Mouse (Mus musculus): ENCODE measurements around the gene Dmxl2.

Gene Dmxl2

DNA sequence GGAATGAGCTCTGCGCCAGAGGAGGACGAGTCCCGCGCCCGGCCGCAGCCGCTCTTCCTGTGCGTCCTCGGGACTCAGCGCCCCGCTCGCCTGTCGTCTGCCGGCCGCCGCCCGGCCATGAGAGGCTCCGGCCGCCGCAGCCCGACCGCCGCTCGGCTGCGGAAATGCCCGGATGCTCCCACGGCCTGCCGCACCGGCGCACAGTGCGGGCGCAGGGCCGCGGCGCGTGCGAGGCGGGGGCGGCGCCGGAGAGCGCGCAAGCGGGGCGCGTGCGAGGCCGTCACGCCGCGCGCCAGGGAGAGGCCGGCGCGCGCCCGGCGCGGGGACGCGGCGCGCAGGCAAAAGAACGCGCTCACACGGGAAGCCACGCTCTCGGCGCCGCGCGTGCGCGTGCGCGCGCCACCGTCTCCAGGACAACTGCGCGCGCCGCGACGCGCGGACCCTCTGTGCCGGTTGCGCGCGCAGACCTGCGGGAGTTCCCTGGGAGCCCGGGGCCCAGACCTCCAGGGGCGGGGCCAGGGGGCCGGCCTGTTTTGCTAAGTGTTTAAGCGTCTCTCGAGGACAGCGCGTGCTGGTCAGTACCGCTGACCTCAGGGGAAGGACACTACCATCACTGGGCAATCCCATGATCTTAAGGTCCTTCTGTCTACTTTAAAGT, at the start of gene Dmxl2:
Gene Dmxl2 (minus strand): TSS at position 174 of the 658 bp plus-strand sequence.
- DNase-seq (ENCODE audit: low spot score in 2 of 2), result peak; percentile 87 to 89

GRCm38 (mm10) chr9:54549433-54549832, 48.0 kb upstream of the Dmxl2 start:
- no peak for DNase-seq (ENCODE audit: low spot score in 2 of 2)

GRCm38 (mm10) chr9:54547536-54547935, 46.1 kb upstream of the Dmxl2 start:
- no peak for DNase-seq (ENCODE audit: low spot score in 2 of 2)

- DNase-seq (ENCODE audit: low spot score in 2 of 2), result no peak
Observed at GRCm38 (mm10) chr9:54544954-54545315, 43.5 kb upstream of the Dmxl2 start.

- no peak for DNase-seq (ENCODE audit: low spot score in 2 of 2)
Observed at GRCm38 (mm10) chr9:54544212-54544953, 43.0 kb upstream of the Dmxl2 start.

GRCm38 (mm10) chr9:54540801-54541200, 39.4 kb upstream of the Dmxl2 start:
- DNase-seq (ENCODE audit: low spot score in 2 of 2), result no peak

DNA sequence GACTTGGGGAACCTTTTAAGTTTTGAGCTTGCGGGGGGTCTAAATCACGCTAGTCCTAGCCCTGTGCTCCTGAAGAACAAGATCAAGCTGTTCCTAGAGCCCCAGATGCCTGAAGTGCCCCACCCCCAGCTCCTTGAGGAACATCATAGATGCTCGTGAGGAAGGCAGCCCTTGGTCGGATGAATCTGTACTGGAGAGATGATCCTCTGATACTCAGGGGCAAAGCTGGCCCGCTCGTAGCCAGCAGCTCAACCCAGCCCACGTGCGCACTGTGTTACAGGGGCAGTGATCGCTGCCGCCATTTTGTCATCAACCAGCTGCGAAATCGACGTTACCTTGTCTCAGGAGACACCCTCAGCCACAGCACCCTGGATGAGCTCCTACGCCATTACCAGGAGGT, 37.3 kb upstream of the Dmxl2 start, which contains the start of gene Sh2d7:
Gene Sh2d7 (plus strand): TSS at position 301 of the 400 bp plus-strand sequence.
- DNase-seq (ENCODE audit: low spot score in 2 of 2), result peak in 1 of 2 experiments; percentile 48

GRCm38 (mm10) chr9:54538244-54538643, 36.8 kb upstream of the Dmxl2 start:
- DNase-seq (ENCODE audit: low spot score in 2 of 2), result peak in 1 of 2 experiments; percentile 13

DNA sequence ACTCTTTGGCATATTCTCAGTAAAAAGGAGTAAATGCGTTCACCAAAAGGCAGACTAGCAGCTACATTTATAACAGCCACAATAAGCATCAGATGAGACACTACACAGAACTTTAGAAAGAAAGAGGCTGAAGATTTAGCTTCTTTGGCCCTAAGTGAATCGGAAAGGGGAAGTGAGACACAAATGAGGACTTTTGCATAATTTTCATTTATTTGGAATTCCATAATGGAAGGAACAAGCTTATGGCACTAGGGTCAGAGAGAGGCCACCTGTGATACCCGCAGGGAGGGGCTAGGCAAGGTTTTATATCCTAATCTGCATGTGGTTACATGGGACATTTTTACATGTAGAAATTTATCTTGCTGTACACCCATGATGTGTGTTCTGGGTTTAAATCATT, 36.1 kb upstream of the Dmxl2 start:
- DNase-seq (ENCODE audit: low spot score in 2 of 2), result no peak

GRCm38 (mm10) chr9:54537030-54537429, 35.6 kb upstream of the Dmxl2 start:
- DNase-seq (ENCODE audit: low spot score in 2 of 2), result peak in 1 of 2 experiments; percentile 19

DNA sequence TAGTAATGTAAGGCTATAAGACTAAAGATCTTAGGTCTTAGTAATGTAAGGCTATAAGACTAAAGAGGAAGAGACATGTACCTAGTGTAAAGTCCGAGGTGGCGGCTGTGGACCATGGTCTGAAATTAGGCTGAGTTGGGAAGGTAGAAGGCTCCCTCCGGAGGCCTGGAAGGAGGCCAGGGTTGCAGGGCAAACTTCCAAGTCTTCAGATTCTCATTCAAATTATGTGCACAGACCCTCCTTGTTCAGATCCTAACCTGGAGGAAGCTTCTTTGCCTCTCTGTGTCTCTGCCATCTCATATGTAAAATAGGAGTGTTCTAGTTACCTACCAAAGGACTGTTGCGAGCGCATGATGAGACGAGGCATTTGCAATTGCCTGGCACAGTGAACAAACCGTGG, 34.8 kb upstream of the Dmxl2 start:
- peak in 1 of 2 experiments; percentile 56 for DNase-seq (ENCODE audit: low spot score in 2 of 2)

DNA sequence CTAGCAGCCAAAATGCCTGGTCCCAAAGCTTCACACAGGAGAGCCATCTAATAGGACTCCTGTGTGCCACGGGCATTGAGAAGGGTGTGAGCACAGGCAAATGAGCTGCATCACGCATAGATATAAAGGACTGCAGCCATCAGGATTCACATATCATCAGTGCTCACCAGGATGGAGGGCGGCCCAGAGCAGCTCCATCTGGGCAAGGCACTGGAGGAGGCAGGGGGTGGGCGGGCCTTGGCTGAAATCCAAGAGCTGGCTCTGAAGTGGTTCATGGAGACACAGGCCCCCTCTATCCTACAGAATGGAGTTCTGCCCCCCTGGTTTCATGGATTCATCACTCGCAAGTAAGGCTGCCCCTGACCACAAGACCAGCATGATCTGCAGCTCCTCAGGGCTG, 32.5 kb upstream of the Dmxl2 start:
- peak in 1 of 2 experiments; percentile 69 for DNase-seq (ENCODE audit: low spot score in 2 of 2)

DNA sequence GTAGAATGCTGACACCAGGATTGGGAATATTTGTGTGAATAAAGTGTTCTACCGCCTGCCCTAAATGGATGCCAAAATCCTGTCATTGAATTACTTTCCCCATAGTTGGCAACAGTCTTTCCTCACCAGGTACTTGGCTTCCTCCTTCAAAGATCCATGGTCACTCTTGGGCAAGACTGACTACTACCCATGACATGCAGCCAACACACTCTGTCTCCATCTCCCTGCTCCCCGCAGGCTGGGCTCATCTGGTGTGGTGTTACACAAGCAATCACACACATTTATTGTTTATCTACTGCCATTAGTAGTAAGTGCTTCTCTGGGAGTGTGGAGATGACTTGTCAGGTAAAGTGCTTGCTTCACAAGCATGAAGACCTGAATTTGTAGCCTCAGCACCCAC, 31.5 kb upstream of the Dmxl2 start:
- no peak for DNase-seq (ENCODE audit: low spot score in 2 of 2)

GRCm38 (mm10) chr9:54531421-54531820, 30.0 kb upstream of the Dmxl2 start:
- DNase-seq (ENCODE audit: low spot score in 2 of 2), result no peak

GRCm38 (mm10) chr9:54530836-54531235, 29.4 kb upstream of the Dmxl2 start:
- DNase-seq (ENCODE audit: low spot score in 2 of 2), result no peak

DNA sequence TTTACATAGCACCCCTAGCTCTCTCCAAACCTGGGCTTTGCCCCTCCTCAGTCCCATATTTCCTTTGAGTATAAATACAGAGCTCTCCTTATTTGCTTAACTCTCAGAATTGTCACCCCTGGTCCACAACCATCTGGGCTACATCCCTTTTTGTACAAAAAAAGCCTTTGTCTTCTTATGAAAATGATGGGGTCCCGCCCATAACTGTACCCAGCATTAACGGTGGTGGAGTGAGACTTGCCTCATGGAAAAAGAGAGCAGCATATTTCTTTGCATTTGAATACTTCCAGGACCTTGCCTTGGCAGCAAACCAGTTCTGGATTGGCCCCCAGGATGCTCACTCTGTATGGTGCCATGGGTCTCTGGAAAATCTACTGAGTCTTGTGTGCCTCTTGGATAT, 28.5 kb upstream of the Dmxl2 start:
- no peak for DNase-seq (ENCODE audit: low spot score in 2 of 2)

DNA sequence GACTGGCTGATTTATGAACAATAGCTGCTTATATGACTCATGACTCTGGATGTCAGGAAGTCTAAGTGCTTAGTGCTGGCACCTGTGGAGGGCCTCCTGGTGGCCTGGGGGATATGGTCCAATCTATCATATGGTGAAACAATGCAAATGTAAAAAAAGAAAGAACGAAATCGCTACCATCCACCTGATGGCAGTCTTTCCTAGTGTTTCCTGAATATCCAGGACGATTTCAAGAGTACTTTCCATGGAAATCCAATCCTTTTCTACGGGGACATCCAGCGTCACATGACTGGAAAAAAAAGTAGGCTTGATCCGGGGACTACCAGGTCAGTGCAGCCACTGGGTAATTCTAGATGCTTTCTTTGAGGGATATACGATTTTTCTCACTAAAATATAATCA, 26.3 kb upstream of the Dmxl2 start:
- no peak for DNase-seq (ENCODE audit: low spot score in 2 of 2)

DNA sequence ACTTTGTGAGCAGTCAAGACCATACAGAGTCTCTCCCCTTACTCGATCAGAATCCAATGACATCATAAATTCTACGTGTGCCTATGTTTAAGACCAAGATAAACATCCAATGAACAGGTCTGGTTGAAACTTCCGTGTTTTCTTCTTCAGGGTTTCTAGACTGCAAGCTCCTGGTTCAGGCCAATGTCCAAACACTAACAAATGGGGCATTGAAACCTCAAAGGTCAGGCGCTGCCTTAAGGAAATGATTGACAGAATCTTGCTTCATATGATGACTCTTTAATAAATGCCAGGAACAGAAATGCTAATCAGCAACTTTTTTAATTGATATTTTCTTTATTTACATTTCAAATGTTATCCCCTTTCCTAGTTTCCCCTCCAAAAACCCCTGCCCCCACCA, 18.9 kb upstream of the Dmxl2 start:
- no peak for DNase-seq (ENCODE audit: low spot score in 2 of 2)

DNA sequence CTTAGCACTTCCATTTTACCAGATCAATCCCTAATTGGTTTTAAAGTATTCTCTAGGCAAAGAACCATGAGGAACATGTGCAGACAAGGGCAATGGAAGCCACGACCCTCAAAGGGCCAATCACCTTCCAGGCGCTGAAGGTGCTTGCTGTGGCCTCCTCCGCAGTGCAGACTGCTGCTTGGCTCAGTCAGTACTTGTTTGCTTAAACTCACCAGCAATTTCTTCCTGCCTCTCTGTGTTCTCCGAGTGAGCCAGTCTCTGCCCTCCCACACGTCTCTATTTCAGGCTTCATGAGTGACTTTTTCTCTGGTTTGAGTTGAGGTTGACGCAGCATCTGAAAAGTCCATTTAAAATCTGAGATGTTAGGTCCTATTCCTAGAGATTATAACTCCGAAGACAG, 17.5 kb upstream of the Dmxl2 start:
- DNase-seq (ENCODE audit: low spot score in 2 of 2), result no peak

DNA sequence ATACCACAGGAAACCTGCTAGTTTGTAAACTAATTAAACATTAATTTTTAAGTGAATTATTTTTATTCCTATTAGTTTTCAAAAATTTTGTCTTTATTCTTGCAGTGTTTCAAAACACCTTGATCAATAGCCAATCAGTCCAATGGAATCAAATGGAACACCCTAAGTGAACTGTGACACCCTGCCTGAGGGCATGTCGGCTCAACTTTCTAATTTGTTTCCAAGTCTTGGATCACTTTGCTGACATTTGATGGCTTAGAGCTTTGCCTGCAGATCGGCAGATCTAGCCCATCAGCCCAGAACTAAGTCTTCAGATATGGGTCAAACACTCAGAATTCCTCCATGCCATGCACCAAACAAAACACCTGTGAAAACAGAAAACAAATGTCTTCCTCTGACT, 14.6 kb upstream of the Dmxl2 start:
- DNase-seq (ENCODE audit: low spot score in 2 of 2), result no peak

- DNase-seq (ENCODE audit: low spot score in 2 of 2), result no peak
Observed at GRCm38 (mm10) chr9:54502873-54503272, 1.4 kb upstream of the Dmxl2 start.

DNA sequence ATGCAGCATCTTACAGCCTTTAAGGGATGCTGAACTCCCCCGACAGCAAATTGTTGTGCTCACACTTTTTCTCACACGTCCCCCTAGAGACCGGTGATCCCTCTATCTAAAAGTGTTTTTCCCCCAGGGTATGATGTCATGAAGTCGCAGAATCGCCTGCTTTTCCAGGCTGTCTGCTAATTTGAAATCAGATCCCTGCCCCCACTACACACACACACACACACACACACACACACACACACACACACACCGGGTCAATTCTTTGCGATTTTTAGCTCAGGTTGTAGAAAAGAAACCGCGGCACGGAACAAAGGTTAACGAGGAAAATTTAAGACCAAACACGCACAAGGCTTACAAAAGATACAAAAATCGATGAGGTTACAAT, 677 bp upstream of the Dmxl2 start:
- no peak for DNase-seq (ENCODE audit: low spot score in 2 of 2)

- DNase-seq (ENCODE audit: low spot score in 2 of 2), result no peak
Observed at GRCm38 (mm10) chr9:54500832-54501452, 484 bp downstream of the Dmxl2 start.

Data from urinary bladder, postnatal 4 days (tissue).